Mouse (Mus musculus): Measurements from ENCODE around the gene Sf3a3.

Gene Sf3a3

DNA sequence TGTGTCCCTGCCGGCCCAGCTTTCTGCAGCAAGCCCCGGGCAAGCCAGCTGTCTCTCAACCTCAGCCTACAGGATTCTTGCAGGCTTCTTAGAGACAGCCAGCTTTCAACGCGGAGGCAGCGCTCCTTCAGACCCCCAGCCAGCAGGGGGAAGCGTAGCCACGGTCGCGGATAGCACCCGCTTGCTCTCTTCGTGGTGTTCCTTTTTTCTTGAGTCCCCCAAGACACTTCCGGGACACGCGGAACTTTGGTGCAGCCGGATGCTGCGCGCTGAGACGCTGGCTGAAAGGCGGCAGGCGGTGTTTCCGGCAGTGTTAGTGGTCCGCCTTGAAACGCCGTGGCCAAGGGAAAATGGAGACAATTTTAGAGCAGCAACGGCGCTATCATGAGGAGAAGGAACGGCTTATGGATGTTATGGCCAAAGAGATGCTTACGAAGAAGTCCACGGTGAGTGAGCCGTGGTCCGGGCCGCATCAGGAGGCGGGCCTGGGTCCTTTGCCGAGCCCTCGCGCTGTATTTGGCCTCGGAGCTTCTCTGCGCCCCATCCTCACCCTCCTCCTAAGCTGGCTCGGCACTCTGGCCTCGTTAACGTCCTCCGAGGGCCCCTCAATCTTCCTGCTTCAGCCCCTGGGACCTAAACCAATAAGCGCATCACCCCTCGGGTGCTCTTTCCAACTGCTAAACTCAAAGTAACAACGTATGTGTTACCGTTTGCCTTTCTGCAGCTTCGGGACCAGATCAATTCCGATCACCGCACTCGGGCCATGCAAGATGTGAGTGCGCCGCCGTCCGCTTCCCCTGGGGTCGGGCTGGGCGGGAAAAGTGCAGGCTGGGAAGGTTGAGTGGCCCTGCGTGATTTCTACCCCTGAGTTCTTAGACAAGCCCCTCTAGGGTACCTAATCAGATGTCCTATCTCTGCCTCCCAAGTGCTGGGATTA, at the start of gene Sf3a3:
Gene Sf3a3, plus strand, starts transcription at position 232 of the 937 bp plus-strand sequence.
- DNase-seq (ENCODE audit: inconsistent age in 2 of 2, low spot score in 1 of 2): peak; percentile 95 to 98

DNA sequence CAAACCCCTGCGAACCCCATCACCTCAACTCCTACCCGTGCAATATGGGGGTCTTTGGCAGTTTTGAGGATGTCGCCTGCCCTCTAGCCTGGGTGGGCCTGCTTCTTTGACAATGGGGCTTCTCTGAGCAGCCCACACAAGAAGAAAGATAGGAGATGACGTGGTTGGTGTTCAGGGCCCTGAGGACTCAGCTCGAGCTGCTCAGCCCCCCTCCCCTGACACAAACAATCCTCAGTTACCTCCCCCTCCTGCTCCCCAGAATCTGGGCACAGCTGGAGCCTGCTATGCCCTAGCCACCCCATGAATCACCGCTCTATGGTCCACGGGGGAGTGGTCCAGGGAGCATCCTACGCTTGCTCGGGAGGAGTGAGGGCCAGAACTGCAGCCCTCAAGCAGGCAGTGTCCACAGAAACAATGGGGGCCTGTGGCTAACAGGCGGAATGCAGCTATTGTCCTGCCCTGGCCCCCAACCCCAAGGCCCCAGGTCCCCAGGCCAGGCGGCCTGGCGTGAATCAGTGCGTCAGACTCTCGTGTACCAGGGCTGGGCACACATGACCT, 47.0 kb upstream of the Sf3a3 start:
- DNase-seq (ENCODE audit: inconsistent age in 2 of 2, low spot score in 1 of 2): no peak

DNA sequence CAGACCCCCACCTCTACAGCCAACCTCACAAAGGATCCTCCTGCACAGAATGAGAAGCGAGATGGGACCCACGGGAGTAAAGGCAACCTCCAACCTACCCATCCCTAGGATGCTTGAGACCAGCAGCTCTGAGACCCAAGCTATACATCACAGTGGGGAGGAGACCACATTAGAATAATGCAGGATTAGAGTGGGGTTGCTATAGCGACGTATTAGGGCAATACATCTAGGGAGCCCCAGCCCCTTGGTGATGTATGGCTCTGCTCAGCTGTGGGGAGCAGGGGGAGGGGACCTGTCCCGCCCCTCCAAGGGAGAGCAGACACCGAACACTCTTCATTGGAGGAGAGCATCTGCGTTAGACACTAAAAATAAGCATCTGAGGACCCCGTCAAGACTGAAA, 46.5 kb upstream of the Sf3a3 start:
- DNase-seq (ENCODE audit: inconsistent age in 2 of 2, low spot score in 1 of 2): no peak

DNA sequence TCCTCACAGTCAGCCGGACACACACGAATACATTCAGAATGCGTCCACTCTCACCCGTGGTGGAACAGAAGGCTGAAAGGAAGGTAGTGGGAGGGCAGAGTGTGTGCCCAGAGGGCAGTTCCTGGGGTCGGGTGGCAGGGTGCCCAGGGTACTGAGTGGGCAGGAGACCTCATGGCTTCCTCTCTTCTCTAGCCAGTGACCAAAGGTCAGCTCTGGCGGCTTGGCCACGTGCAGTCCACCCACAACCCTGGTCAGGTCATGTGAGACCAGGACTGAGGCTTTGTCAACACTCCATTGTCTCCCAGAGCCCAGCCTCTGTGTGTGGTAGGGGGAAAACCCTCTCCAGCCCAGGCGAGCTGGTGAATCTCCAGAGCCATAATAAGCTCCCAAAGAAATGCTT, 44.3 kb upstream of the Sf3a3 start:
- no peak for DNase-seq (ENCODE audit: inconsistent age in 2 of 2, low spot score in 1 of 2)

DNA sequence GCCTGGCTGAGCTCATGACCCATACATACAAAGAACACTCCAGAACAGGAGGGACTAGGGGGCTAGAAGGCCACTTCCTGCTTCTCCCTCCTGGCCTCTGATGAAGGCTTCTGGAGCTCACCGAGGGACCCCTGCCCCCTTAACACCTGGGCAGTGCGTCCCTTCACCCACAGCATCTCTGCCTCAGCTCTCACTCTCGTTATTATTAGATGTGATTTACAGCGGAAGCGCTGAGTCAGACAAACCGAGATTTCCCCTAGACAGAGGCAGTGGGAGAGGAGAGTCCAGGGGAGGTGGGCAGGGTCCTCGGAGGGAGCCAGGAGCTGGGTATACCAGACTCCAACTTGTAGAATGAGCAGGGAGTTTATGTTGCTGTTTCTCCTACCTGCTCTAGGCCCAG, 43.0 kb upstream of the Sf3a3 start:
- no peak for DNase-seq (ENCODE audit: inconsistent age in 2 of 2, low spot score in 1 of 2)

DNA sequence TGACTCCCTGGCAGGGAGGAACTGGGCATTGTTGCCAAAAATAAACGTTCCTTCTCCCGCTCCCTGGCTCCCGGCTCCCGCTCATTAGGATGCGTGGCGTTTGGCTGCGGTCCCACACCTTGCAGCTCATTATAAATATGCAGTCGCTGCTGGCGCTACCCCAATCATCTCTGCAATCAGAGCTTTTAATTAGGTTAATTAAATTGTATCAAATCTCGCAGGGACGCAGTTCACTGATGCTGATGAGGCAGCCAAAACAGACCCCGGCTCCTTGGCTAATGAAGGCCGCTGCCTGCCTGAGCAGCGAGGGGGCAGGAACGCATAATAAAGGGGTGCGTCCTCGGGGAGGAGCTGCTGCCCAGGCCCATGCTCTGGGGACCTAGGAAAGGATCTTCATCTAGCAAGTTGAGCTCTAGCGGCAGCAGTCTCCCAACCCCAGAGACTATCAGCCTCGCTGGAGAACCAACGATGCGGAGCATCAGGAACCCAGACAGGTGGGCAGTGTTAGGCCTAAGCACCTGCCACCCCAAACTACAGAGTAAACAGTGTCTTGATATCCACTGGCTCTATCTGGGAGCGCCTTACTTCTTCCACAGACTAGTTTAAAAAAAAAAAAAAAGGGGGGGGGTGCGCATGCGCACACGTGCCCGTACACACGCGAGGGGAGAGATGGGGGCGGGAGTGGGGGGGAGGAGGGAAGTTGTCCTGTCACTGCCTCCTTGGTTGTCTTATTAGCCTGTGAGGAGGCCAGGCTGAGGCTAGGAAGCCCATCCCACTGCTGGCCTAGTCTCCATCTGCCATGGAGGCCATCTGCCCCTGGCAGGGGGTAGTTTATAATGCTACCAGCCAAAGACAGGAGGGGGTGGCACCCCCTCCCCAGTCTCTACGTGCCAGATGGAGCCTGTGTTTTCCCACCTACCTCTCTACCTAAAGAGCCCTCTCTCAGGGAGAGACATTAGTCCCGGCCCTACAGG, 41.9 kb upstream of the Sf3a3 start:
- no peak for DNase-seq (ENCODE audit: inconsistent age in 2 of 2, low spot score in 1 of 2)

DNA sequence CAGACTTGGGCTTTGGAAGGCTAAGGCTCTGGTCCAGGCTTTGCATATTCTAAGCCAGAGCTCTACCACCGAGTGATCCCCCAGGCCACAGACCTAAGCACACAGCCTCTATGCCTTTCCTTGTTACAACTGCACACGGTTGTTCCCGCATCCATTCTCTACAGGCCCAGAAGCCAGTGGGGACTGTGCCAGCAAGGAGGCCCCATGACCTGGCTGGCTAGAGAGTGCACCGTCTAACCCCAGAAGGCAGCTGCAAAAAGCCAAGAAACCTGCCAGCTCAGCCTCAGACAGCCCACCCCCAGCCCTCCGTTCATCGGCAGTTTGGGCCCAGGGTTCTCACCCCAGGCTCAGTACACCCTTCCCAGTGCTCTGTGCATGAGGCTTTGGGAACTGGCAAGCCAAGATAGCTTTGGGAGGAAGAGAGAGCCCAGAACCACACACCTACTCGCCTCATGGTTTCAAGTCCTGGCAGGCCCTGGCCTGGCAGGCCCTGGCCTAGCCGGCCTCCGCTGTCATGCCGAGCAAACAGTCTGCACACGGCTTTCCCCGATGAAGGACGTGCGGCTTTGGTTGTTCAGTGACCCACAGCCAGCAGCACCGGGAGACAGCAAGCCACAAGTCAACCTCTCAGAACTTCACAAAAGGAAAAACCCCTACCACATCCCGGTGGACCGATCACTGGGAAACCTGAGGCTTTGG, 40.1 kb upstream of the Sf3a3 start:
- DNase-seq (ENCODE audit: inconsistent age in 2 of 2, low spot score in 1 of 2): no peak

DNA sequence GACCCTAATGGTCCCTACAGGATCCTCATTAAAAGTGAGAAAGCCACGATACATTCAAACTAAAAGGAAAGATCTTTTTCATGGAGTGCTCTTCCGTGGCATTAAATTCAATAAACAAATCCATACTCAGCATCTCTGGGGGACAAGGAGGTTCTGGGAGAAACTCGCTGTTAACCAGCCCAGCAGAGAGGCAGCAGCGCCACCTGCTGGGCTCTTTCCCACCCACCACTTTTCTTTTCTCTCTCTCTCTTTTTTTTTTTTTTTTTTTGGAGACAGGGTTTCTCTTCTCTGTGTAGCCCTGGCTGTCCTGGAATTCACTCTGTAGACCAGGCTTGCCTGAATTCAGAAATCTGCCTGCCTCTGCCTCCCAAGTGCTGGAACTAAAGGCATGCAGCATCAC, 39.5 kb upstream of the Sf3a3 start:
- DNase-seq (ENCODE audit: inconsistent age in 2 of 2, low spot score in 1 of 2): peak in 1 of 2 experiments; percentile 77

DNA sequence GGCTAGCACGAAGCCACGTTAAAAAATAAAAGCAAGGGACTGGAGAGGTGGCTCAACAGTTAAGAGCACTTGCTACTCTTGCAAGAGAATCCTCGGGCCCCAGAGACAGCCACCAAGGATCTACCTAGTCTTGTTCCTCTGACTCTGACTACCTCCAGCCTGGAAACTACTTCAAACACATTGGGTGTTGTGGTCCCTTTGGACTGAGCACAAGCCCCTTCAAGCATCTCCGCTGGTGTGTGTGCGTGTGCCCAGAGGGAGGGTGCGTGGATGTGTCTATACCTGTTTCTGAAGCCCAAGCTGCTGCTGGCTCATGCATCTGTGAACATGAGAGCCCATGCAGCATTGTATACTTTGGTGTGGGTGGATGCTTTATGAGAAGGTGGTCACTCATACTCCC, 38.6 kb upstream of the Sf3a3 start:
- DNase-seq (ENCODE audit: inconsistent age in 2 of 2, low spot score in 1 of 2): no peak

DNA sequence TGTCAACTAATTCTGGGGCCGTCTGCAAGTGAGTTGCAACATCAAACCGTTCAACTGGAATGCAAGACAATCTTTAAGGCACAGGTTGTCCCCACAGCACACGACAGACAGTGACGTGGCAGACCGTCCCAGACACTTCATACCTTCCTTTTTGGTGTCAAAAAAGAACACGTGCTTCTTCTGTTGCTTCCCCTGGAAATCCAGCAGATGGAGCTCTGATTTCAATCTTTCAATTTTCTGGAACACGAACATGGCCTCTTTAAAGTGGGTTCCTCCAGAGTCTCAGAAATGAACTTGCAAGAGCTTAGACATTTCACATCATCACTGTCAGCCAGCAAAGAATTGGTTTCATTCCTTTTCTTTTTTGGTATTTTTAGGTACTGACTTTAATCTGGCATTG, 32.3 kb upstream of the Sf3a3 start:
- DNase-seq (ENCODE audit: inconsistent age in 2 of 2, low spot score in 1 of 2): peak in 1 of 2 experiments; percentile 61

DNA sequence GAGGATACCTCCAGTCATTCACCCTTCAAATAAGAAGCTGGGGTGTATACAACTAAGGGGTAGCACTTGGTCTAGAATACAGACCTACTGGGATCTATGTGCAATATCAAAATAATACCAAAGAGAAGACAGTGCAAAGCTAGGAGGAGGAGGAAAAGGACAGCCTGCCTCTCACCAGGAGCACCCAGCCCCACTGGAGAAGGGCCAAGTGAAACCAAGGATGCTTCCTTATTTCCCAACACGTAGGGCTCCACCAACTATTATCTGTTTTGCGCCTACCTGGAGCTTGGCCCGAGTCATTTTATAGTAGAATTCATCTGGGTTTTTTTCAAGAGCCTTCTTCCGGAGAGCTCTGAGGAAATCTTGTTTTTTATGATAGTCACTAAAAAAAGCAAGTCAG, 31.1 kb upstream of the Sf3a3 start:
- no peak for DNase-seq (ENCODE audit: inconsistent age in 2 of 2, low spot score in 1 of 2)

DNA sequence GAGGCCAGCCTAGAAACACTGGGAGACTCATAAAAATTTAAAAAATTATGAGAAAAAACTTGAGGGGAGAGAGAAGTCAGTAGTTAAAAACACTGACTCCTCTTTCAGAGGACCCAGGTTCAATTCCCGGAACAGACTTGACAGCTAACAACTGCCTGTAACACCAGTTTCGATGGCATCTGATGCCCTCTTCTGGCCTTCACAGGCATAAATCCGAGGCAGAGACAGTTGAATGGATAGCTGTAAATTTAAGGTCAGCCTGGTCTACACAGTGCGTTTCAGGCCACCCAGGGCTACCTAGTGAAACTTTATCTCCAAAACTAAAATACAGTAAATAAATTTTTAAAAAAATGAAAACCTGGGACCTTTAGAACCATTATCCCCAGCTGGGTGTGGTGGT, 29.6 kb upstream of the Sf3a3 start:
- no peak for DNase-seq (ENCODE audit: inconsistent age in 2 of 2, low spot score in 1 of 2)

DNA sequence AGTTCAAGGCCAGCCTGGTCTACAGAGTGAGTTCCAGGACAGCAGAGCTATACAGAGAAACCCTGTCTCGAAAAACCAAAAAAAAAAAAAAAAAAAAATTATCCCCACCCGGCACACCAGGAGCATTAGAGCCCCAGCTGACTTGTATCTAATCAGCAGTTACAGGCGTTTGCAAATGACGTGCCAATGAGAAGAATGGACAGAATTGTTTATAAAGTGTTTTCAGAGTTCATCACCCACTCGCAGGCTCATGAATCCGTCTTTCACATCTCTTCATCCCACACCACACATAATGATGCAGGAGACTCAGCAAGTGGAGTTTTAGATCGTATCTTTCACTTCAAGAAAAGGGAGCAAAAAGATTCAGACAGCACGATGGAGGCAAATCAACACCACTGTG, 29.1 kb upstream of the Sf3a3 start:
- DNase-seq (ENCODE audit: inconsistent age in 2 of 2, low spot score in 1 of 2): no peak

DNA sequence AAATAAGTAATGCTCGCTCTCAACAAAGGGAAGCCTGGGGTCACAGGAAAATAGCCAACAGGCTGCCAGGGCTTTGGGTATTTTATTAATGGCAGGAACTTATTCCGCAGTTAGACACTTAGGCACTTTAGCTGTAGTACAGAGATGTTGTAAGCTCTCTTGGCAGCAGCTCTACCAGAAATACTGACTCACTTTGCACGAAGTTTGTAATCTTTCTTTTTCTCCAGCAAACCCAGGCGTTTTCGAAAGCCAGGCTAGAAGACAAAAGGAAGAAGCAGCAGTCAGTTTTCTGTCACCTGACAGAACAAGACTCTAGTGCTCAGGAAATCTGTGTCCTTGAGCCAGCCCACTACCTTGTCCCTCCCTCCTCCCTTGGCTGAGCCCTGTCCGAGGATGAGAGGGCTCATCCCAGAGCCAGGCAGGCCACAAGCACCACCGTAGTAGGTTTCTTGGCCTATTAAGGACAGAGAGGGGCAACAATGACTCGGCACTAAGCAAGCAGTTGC, 28.6 kb upstream of the Sf3a3 start:
- DNase-seq (ENCODE audit: inconsistent age in 2 of 2, low spot score in 1 of 2): peak; percentile 55 to 89

DNA sequence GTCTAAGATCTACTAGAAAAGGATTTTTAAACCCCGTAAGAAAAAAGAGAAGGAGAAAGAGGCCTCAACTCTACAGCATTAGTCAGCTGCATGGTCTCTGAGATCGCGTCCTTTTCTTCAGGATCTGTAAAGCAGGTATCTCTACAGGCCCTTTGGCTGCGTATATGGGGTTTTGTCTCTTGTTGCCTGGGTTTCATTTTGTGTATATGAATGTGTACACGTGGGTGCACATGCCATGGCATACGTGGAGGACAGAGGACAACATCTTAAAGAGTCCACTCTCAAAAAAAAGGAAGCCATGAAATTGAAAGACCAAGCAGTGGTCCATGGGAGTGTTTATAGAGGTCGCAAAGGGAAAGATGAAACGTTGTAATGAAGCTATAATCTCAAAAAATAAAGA, 23.1 kb upstream of the Sf3a3 start:
- no peak for DNase-seq (ENCODE audit: inconsistent age in 2 of 2, low spot score in 1 of 2)

DNA sequence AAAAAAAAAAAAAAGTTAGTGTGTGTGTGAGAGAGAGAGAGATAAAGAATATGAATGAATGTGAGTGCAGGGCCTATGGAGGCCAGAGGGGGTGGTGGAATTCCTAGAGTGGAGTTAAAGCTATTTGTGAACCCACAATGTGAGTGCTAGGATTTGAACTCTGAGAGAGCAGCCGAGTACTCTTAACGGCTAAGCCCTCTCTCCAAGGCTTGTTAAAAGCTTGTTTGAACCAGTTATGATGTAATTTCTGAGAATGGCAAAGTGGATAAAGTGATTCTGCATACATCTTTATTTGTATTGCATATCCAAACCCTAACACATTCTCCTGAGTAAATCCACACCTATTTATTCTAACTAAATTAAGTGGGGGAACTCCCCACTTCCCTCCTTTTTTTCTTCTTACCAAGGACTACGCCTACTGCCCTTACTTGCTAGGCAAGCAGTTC, 22.1 kb upstream of the Sf3a3 start:
- no peak for DNase-seq (ENCODE audit: inconsistent age in 2 of 2, low spot score in 1 of 2)

DNA sequence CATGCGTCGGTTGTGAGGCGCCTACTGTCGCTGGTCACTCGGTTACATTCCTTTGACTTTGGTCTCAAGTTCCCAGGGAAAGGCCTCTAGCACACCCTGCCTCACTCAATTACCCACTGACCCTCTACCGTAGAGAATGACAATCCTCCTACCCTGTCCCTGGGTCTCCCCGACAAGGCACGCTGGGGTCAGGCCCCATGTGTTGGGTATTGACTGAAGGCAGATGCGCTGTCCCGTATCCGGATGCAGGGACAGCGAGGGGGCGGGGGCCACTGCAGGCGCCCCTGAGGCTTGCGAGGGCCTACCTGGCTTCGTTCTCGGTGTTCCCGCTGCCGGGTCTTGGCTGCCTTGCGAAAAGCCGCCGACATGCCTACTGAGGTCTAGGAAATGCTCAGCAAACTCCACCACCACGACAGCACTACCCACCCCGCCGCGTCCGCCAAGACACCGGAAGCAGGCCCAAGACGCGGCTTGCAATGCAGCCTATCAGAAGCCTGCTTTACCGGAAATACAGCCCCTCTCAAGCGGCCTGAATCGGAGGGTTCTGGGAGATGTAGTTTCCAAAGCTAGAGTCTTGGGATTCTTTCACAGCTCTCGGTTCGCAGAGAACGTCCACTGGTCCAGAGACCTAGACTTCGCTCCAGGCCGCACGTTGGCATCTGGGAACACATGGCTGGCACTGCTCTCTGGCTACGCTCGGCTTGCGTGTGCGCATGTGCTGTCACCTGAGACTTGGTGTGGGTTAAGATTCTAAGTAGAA, 21.3 kb upstream of the Sf3a3 start, which contains the start of gene Utp11:
Gene Utp11, minus strand, starts transcription at position 466 of the 760 bp plus-strand sequence.
- DNase-seq (ENCODE audit: inconsistent age in 2 of 2, low spot score in 1 of 2): peak; percentile 90 to 96

DNA sequence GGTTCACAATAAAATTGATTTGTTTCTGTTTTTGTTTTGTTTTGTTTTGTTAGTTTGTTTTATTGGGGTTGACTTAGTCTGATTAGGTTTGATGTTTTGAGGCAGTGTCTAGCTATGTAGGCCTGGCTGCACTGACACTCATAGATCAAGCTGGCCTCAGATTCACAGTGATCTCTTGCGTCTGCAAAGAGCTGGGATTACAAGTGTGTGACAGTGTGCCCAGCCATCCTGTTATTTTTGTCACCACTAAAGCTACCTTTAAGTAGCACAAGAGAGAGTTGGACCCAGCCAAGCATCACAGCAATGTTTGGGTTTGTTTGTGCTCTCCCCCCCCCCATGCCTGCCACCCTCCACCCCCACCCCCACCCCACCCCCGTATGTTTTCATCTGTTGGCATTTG, 20.0 kb upstream of the Sf3a3 start:
- no peak for DNase-seq (ENCODE audit: inconsistent age in 2 of 2, low spot score in 1 of 2)

DNA sequence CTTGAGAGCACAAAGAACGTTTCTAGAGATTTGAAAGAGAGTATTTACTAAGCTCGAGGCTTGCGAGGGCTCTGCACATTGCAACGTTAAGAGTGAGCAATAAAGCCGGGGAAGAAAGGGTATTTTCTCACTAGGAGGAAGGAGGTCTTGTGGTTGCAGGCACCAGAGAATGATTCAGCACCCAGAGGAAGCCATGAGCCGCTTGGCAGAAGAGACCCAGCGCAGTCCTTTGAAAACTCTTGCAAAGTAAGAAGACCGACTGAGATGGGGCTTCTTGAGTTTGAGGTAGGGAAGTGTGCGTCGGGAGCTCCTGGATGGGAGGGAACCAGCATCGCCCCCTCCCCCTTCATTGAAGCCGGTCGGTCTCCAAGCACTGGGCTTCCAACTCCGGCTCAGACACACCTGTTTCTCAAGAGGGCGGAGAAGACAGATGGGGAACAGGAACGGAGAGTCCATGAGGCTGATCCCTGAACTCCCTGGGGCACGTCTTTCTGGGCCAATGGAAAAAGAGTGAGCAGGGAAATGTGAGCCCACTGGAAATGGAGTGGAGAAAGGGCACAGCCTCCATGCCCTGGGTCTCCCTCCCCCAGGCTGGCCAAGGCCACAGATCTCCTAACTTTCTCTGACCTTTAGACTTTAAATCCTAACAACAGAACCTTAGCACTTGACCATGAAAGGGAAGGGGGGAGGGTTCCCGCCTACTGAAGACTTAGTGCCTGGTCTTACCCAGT, 18.6 kb upstream of the Sf3a3 start:
- DNase-seq (ENCODE audit: inconsistent age in 2 of 2, low spot score in 1 of 2): no peak
